Mouse (Mus musculus): ENCODE data around the gene Tubb5.

Tubb5 gene

DNA sequence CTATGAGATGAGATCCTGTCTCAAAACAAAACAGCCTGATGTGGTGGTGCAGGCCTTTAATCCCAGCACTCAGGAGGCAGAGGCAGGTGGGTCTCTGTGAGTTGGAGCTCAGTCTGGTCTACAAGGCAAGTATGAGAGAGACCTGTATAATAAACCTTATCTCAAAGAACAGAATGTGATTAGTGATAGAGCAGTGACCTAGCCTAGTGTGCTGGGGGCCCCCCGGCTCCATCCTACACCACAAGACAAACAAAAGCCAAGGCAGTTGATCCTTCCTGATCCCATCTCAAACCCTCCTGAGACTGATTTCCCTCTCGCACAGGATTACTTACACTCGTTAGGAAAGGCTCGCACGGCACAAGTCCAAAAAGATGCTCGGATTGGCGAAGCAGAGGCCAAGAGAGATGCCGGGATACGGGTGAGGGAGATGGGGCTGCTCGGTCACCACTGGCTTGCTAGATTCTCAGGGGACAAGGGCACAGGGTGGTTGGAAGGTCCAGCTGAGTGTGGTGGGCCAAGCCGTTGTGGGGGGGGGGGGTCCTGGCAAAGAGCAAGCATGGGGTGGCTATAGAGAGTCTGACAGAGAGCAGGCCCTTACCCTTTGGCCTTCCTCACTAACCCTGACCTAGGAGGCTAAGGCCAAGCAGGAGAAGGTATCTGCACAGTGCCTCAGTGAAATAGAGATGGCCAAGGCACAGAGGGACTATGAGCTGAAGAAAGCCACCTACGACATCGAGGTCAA is 12.8 kb downstream of the Tubb5 start:
- DNase-seq (ENCODE audit: low spot score in 2 of 2): no peak

DNA sequence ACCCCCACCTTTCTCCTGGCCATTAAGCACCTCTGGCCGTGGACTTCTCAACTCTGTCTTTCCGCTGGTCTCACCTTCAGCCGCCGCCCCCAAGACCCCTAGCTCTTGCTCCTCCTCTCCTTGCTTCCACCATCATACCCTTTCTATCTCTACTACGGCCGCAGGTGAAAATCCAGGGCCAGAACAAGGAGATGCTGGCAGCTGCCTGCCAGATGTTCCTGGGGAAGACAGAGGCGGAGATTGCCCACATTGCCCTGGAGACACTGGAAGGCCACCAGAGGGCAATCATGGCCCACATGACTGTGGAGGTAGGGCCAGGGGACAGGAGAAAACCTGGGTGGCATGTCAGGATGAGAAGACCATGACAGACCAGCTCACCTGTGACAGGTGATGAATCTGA is 13.7 kb downstream of the Tubb5 start:
- peak in 1 of 2 experiments; percentile 44 for DNase-seq (ENCODE audit: low spot score in 2 of 2)

- DNase-seq (ENCODE audit: low spot score in 2 of 2): peak; percentile 89 to 90
These were observed 14.9 kb downstream of the Tubb5 start, which contains the start of gene Flot1 for GRCm38 (mm10) chr17:35822964-35823937. Gene Flot1, plus strand, starts transcription at chr17:35823230.

DNA sequence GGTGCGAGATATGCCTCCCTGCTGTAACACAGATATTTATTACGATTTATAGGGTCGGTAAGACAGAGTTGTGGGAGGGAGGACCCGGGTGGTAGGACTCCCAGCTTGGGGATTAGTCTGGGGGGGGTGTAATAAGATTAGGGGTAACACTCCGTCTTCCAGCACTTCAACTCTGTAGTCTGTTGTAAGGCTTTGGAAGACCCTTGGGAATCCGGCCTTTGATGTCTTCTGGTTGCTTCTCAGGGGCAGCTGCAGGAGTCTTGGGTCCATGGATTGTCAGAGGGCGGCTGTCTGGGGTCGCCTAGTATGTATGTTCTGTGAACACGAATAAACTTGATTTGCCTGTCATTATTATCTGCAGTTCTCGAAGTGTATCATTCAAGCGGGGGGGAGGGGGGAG is 15.5 kb downstream of the Tubb5 start:
- DNase-seq (ENCODE audit: low spot score in 2 of 2): no peak

GRCm38 (mm10) chr17:35821439-35822430 is 16.4 kb downstream of the Tubb5 start, which contains the start of gene Ier3:
Gene Ier3, plus strand, starts transcription at chr17:35821684.
- peak; percentile 93 to 96 for DNase-seq (ENCODE audit: low spot score in 2 of 2)

DNA sequence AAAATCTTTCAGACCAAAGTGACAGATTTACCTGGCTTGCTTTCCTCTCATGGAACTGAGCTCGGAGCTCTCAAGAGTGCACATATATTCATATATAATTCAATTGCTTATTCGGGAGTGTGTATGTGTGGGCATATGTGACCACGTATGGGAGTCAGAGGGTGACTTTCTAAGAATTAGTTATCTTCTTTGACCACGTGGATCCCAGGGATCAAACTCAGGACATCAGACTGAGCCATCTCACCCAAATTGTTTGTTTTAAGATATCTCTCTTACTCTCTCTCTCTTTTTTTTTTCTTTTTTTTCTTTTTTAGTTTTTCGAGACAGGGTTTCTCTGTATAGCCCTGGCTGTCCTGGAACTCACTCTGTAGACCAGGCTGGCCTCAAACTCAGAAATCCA is 18.0 kb downstream of the Tubb5 start:
- DNase-seq (ENCODE audit: low spot score in 2 of 2): no peak

DNA sequence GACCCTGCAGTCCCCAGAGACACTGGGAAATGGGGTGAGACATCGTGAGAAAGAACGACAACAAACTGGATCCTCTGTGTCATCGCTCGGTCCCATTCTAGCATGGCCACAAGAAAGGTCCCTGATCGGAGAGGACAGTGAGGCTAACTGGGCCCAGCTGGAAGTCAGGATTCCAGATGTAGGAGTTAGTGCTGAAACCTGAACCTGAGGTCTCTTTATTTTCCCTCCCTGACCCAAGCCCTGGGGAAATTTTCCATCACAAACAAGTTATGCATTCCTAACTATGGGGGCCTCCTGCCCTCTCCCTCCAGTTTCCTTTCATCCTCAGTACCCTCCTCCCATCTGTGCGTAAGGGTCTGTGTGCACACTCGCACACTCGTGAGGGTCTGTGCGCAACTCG is 20.9 kb downstream of the Tubb5 start:
- DNase-seq (ENCODE audit: low spot score in 2 of 2): no peak

GRCm38 (mm10) chr17:35816686-35817085 is 21.4 kb downstream of the Tubb5 start:
- no peak for DNase-seq (ENCODE audit: low spot score in 2 of 2)

DNA sequence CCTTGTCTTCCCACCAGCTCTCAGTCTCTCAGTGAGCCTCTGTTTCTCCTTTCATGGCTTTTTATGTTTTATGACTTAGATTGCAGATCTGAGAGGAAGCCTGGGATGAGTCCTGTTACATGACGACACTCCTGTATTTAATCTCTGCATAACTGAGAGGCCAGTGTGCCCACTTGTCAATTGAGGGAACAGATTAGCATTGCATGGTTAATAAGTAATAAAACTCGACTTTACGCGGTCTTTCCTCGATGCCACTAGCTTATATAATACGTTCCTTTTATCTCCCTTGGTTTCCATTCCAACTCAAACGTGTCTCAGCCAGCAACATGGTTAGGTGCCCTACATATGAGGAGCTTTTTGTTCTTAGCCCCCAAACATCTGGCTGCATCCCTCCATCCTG is 22.3 kb downstream of the Tubb5 start:
- no peak for DNase-seq (ENCODE audit: low spot score in 2 of 2)

DNA sequence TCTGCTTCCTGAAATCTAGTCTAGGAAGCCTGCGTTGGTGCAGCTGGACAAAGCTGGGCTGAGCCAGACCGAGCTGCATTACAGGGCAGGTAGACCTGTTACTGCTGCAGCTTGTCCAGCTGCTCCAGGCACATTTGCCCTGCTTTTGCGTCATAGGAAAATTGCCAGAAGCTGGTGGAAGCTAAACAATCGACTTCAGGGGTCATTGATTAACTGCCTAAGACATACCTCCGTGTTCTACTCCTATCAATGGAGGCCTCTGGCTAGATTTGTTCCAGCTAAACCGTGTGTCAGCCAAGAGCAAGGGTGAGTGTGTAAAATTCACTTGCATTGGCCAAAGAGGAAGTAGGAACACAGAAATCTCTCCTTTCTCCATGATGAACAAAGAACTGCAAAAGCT is 23.4 kb downstream of the Tubb5 start:
- no peak for DNase-seq (ENCODE audit: low spot score in 2 of 2)

- DNase-seq (ENCODE audit: low spot score in 2 of 2): no peak
These were observed 24.5 kb downstream of the Tubb5 start for GRCm38 (mm10) chr17:35813653-35814052.

GRCm38 (mm10) chr17:35813245-35813647 is 24.9 kb downstream of the Tubb5 start:
- DNase-seq (ENCODE audit: low spot score in 2 of 2): peak; percentile 96 to 97

DNA sequence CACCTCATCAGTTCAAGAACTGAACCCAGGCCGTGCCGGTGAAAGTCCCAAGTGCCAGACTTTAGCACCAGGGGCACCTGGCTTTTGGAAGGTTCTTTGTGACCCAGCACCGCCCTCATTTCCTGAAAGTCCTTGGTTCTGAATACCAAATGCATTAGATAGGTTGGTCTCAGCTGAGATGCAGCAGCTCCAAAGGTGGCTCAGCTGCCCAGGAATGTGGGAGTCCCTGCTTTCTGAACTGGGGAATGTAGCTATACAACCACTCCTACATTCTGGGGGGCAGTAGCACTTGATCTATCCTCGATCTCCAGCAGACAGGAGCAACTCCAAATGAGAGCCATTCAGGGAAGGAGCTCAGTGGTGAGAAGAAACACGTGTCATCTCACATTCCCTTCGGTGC is 25.4 kb downstream of the Tubb5 start:
- no peak for DNase-seq (ENCODE audit: low spot score in 2 of 2)

DNA sequence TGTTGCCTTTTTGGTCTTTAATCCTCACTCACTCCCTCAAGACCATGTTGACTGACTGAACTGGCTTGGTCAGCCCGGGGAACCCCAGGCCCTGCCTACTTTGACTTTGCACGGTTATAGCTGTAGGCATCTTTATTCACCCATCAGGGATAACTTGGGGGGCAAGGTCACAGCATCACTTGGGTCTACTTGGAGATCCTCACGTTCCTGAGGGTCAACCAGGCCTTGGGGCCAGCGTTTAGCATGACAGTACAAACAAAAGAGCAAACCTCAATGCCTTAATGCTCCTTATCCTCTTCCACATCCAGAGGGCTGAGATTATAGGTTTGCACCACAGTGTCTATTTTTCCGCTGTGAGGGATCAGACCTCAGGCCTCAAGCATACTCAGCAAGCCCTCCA is 25.8 kb downstream of the Tubb5 start:
- DNase-seq (ENCODE audit: low spot score in 2 of 2): no peak

DNA sequence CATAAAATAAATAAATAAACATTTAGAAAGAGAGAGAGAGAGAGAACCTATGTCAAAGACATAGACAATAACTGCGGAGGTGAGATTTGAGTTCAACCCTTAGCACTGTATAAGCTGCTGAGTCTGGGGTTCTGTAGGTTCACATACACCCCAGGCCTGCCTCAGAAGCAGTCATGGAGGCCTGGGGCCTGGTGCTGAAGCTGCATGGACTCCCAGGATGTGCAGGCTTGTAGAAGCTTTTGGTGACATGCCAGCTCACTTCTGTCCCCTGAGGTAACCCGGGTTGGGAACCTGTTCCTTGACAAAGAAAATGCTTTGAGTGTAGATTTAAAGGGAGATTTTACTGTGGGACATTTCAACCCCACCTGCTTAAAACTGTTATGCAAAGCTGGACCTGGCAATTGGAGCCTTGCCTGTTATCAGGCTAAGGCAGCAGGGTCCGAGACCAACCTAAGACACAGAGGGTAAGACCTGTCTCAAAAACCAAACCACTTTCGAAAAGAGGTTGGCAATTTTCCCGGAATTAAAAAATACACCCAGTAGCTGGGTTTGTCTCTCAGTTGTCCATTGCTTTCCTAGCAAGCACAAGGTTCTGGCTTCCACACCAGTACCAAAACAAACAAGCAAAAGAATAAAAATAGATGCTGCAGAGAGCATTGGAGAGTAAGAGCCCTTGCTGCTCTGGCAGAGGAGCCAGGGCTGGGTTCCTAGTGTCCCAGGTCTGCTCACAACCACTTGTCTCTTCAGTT is 27.0 kb downstream of the Tubb5 start:
- DNase-seq (ENCODE audit: low spot score in 2 of 2): peak in 1 of 2 experiments; percentile 51

GRCm38 (mm10) chr17:35809395-35809794 is 28.7 kb downstream of the Tubb5 start:
- DNase-seq (ENCODE audit: low spot score in 2 of 2): no peak

GRCm38 (mm10) chr17:35808073-35808472 is 30.0 kb downstream of the Tubb5 start:
- DNase-seq (ENCODE audit: low spot score in 2 of 2): peak; percentile 91 to 96

DNA sequence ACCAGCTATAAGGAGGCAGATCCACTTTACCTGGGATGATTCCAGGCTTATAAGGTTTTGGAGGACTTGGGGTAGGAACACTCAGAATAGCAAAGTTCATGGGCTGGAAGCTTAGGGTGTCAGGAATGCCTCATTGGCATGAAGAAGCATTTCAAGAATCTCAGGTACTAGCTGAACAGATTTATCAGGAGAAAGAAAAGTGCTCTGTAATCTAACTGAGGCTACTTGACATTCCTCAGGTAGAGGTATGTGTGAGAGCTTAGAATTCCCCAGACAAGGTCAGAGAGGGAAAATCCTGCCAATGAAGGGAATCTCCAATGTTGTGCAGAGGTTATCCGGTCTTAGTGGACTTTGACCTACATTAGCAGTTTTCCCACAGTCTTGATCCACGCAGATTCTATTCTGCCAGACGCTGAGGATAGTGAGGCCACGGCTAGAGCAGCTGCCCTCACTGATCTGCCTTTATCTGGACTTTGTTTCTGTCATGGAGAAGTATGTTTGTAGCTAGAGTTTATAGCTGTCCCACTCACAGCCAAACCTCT is 34.2 kb downstream of the Tubb5 start:
- DNase-seq (ENCODE audit: low spot score in 2 of 2): no peak

- DNase-seq (ENCODE audit: low spot score in 2 of 2): peak in 1 of 2 experiments; percentile 63
These were observed 35.1 kb downstream of the Tubb5 start for GRCm38 (mm10) chr17:35803020-35803419.

GRCm38 (mm10) chr17:35800905-35801304 is 37.2 kb downstream of the Tubb5 start:
- no peak for DNase-seq (ENCODE audit: low spot score in 2 of 2)

Measured in heart, adult 9 months (tissue).